Mouse (Mus musculus): ENCODE results near the gene Picalm. TPM values are rescaled to one million over a fixed set of nuclear protein-coding genes. Genes with fewer than 3 reads are reported as not detected.

Gene Picalm
- polyA plus RNA-seq, 1 experiment from 2014 or later = 56.3 TPM

GRCm38 (mm10) chr7:90128631-90129200 is 1.3 kb upstream of the Picalm start:
- peak overlapping the region; percentile 98 for H3K9ac ChIP-seq (replicated peaks; ENCODE audit: low read length)
- DNase-seq = peak; percentile 8
- WGBS = 79% methylated on average over 8 of the region's 8 CpGs
- peak overlapping the region; percentile 72 for H3K4me2 ChIP-seq (ENCODE audit: low read length)
- no peak for ATAC-seq (ENCODE audit: low FRiP score, low TSS enrichment)
- peak overlapping the region; percentile 95 for H3K27ac ChIP-seq (replicated peaks; ENCODE audit: low read depth, low read length)
- H3K4me3 ChIP-seq (replicated peaks; ENCODE audit: low read depth, low read length) = peak overlapping the region; percentile 96
- no peaks in the 10 kb centered on the region for H3K9me3 ChIP-seq (ENCODE audit: control insufficient read depth, low read length)
- peaks cover 12% of the 10 kb centered on the region; the same call in 1 of the 2 replicates for H3K4me1 ChIP-seq (ENCODE audit: control insufficient read depth, insufficient read depth, low read length)
- no peaks in the 10 kb centered on the region for H3K27me3 ChIP-seq (ENCODE audit: control insufficient read depth, insufficient read depth, low read length)
- H3K36me3 ChIP-seq (ENCODE audit: control insufficient read depth, insufficient read depth, low read length) = no peaks in the 10 kb centered on the region

DNA sequence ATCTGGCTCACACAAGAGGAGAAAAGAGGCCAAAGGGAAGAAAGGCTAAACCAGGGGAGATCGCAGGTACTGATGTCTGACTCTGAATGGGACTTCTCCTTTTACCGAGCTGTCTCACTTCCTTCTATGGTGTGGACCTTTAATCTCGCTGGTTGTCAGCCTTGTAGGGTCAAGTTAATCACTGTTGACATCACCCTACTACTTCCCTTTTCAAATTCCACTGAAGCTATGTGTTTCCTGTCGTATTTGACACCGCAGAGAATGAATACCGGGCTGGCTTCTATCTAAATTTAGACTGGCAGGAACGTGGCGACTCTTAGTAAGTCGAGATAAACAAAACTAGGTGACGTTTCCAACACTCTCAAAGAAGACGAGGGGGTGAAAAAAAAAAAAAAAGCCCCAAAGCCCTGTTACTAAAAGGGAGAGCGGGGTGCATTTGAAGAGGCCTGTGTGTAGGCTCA is 712 bp upstream of the Picalm start:
- DNase-seq (no peak), ATAC-seq (ENCODE audit: low FRiP score, low TSS enrichment) (no peak)
- Histone ChIP-seq H3K36me3 (ENCODE audit: control insufficient read depth, insufficient read depth, low read length) (no peaks in the 10 kb centered on the region), H3K27ac (replicated peaks; ENCODE audit: low read depth, low read length) (peak overlapping the region; percentile 95), H3K4me3 (replicated peaks; ENCODE audit: low read depth, low read length) (peak overlapping the region; percentile 96), H3K9me3 (ENCODE audit: control insufficient read depth, low read length) (no peaks in the 10 kb centered on the region), H3K27me3 (ENCODE audit: control insufficient read depth, insufficient read depth, low read length) (no peaks in the 10 kb centered on the region), H3K4me2 (ENCODE audit: low read length) (peak overlapping the region; percentile 72), H3K4me1 (ENCODE audit: control insufficient read depth, insufficient read depth, low read length) (peaks cover 16% of the 10 kb centered on the region; the same call in 1 of the 2 replicates), H3K9ac (replicated peaks; ENCODE audit: low read length) (peak overlapping the region; percentile 98)
- under 1% methylated on average over 12 of the region's 12 CpGs for WGBS

- H3K9me3 ChIP-seq (ENCODE audit: control insufficient read depth, low read length) = no peaks in the 10 kb centered on the region
- peak; percentile 64 for DNase-seq
- under 1% methylated on average over 37 of the region's 39 CpGs for WGBS
- peaks cover 21% of the 10 kb centered on the region; the same call in 1 of the 2 replicates for H3K4me1 ChIP-seq (ENCODE audit: control insufficient read depth, insufficient read depth, low read length)
- H3K9ac ChIP-seq (replicated peaks; ENCODE audit: low read length) = peak overlapping the region; percentile 98
- H3K27me3 ChIP-seq (ENCODE audit: control insufficient read depth, insufficient read depth, low read length) = no peaks in the 10 kb centered on the region
- H3K36me3 ChIP-seq (ENCODE audit: control insufficient read depth, insufficient read depth, low read length) = no peaks in the 10 kb centered on the region
- H3K4me2 ChIP-seq (ENCODE audit: low read length) = peak overlapping the region; percentile 88
- H3K4me3 ChIP-seq (replicated peaks; ENCODE audit: low read depth, low read length) = peak overlapping the region; percentile 96
- peak overlapping the region; percentile 95 for H3K27ac ChIP-seq (replicated peaks; ENCODE audit: low read depth, low read length)
- peak; percentile 72 for ATAC-seq (ENCODE audit: low FRiP score, low TSS enrichment)
These were observed 725 bp downstream of the Picalm start for GRCm38 (mm10) chr7:90130501-90131375.

GRCm38 (mm10) chr7:90131376-90131651 is 1.3 kb downstream of the Picalm start:
- H3K9ac ChIP-seq (replicated peaks; ENCODE audit: low read length) = peak overlapping the region; percentile 98
- no peaks in the 10 kb centered on the region for H3K27me3 ChIP-seq (ENCODE audit: control insufficient read depth, insufficient read depth, low read length)
- H3K4me2 ChIP-seq (ENCODE audit: low read length) = peak overlapping the region; percentile 88
- peak overlapping the region; percentile 95; the same call in 1 of the 2 replicates for H3K27ac ChIP-seq (replicated peaks; ENCODE audit: low read depth, low read length)
- H3K4me3 ChIP-seq (replicated peaks; ENCODE audit: low read depth, low read length) = peak overlapping the region; percentile 96
- 0% methylated on average over 2 of the region's 2 CpGs for WGBS
- no peaks in the 10 kb centered on the region for H3K36me3 ChIP-seq (ENCODE audit: control insufficient read depth, insufficient read depth, low read length)
- H3K4me1 ChIP-seq (ENCODE audit: control insufficient read depth, insufficient read depth, low read length) = peaks cover 21% of the 10 kb centered on the region; the same call in 1 of the 2 replicates
- ATAC-seq (ENCODE audit: low FRiP score, low TSS enrichment) = no peak
- DNase-seq = no peak
- H3K9me3 ChIP-seq (ENCODE audit: control insufficient read depth, low read length) = no peaks in the 10 kb centered on the region

DNA sequence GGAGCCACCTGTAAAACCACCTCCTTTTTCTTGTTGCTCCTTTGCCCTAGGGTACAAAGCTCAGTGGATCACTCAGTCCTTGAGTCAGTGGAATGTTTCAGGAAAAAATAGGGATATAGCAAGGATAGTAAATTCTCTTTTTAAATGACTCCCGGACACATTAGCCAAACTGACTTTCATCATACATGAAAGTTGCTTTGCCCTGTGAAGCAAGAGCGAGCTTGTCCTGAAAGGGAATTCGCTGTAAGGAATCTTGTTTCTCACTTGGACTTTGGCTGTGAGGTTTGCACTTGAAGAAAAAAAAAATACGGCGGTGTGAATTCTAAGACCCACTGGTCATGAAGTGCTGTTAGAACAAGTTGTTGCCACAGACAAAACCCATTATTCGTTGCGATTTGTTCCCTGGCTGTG is 1.8 kb downstream of the Picalm start:
- Histone ChIP-seq H3K9ac (replicated peaks; ENCODE audit: low read length) (peak overlapping the region; percentile 98), H3K27me3 (ENCODE audit: control insufficient read depth, insufficient read depth, low read length) (no peaks in the 10 kb centered on the region), H3K9me3 (ENCODE audit: control insufficient read depth, low read length) (no peaks in the 10 kb centered on the region), H3K4me1 (ENCODE audit: control insufficient read depth, insufficient read depth, low read length) (peaks cover 21% of the 10 kb centered on the region; the same call in 1 of the 2 replicates), H3K36me3 (ENCODE audit: control insufficient read depth, insufficient read depth, low read length) (no peaks in the 10 kb centered on the region), H3K27ac (replicated peaks; ENCODE audit: low read depth, low read length) (no peak overlapping the region), H3K4me2 (ENCODE audit: low read length) (peak overlapping the region; percentile 88), H3K4me3 (replicated peaks; ENCODE audit: low read depth, low read length) (peak overlapping the region; percentile 96)
- WGBS = 15% methylated on average over 7 of the region's 7 CpGs
- DNase-seq = peak; percentile 31
- no peak for ATAC-seq (ENCODE audit: low FRiP score, low TSS enrichment)

- Histone ChIP-seq H3K4me2 (ENCODE audit: low read length) (peak overlapping the region; percentile 88), H3K36me3 (ENCODE audit: control insufficient read depth, insufficient read depth, low read length) (no peaks in the 10 kb centered on the region), H3K9me3 (ENCODE audit: control insufficient read depth, low read length) (no peaks in the 10 kb centered on the region), H3K4me3 (replicated peaks; ENCODE audit: low read depth, low read length) (peak overlapping the region; percentile 96), H3K27ac (replicated peaks; ENCODE audit: low read depth, low read length) (no peak overlapping the region), H3K27me3 (ENCODE audit: control insufficient read depth, insufficient read depth, low read length) (no peaks in the 10 kb centered on the region), H3K4me1 (ENCODE audit: control insufficient read depth, insufficient read depth, low read length) (peaks cover 21% of the 10 kb centered on the region; the same call in 1 of the 2 replicates), H3K9ac (replicated peaks; ENCODE audit: low read length) (peak overlapping the region; percentile 98)
- DNase-seq = no peak
- 62% methylated on average over 3 of the region's 3 CpGs for WGBS
- ATAC-seq (ENCODE audit: low FRiP score, low TSS enrichment) = no peak
These were observed 2.3 kb downstream of the Picalm start for GRCm38 (mm10) chr7:90132322-90132721.

DNA sequence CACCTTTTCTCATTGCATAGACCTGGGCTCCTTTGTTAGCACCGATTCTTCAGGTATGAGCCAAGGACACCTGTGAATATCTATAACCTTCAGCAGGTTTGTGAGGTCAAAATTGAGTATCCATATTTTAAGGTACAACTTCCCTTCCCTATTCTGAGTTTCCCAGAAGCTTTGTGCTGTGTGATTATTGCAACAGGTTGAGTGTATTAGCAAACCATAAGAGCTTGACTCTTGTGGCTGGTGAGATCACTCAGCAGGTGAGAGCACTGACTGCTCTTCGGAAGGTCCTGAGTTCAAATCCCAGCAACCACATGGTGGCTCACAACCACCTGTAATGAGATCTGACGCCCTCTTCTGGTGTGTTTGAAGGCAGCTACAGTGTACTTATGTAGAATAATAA is 6.7 kb downstream of the Picalm start:
- ATAC-seq (ENCODE audit: low FRiP score, low TSS enrichment) = no peak
- Histone ChIP-seq H3K36me3 (ENCODE audit: control insufficient read depth, insufficient read depth, low read length) (no peaks in the 10 kb centered on the region), H3K4me3 (replicated peaks; ENCODE audit: low read depth, low read length) (no peak overlapping the region), H3K27me3 (ENCODE audit: control insufficient read depth, insufficient read depth, low read length) (no peaks in the 10 kb centered on the region), H3K9ac (replicated peaks; ENCODE audit: low read length) (no peak overlapping the region), H3K27ac (replicated peaks; ENCODE audit: low read depth, low read length) (no peak overlapping the region), H3K9me3 (ENCODE audit: control insufficient read depth, low read length) (no peaks in the 10 kb centered on the region), H3K4me1 (ENCODE audit: control insufficient read depth, insufficient read depth, low read length) (peaks cover 21% of the 10 kb centered on the region; the same call in 1 of the 2 replicates), H3K4me2 (ENCODE audit: low read length) (no peak overlapping the region)
- WGBS = 89% methylated on average over 3 of the region's 3 CpGs
- no peak for DNase-seq

DNA sequence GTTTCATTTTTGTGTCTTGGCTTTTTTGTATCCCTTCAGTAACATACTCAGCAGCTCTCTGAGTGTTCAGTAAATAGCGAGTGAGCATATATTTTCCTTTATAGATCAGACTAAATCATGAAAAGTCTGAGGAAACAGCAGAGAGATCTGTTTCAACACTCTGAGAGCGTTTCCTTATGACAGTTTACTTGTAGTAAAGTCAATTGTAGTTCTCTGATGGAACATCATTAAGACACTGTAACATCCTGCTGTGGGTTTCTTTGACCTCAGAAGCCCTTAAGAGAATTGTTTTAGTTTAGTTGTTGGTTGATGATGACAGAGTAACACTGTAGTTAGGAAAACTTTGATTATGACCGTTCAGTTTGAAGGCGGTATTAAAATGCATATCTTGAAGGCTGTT is 8.3 kb downstream of the Picalm start:
- no peaks in the 10 kb centered on the region for H3K36me3 ChIP-seq (ENCODE audit: control insufficient read depth, insufficient read depth, low read length)
- no peak overlapping the region for H3K4me3 ChIP-seq (replicated peaks; ENCODE audit: low read depth, low read length)
- no peaks in the 10 kb centered on the region for H3K27me3 ChIP-seq (ENCODE audit: control insufficient read depth, insufficient read depth, low read length)
- H3K27ac ChIP-seq (replicated peaks; ENCODE audit: low read depth, low read length) = no peak overlapping the region
- 0 out of 2 replicates have a peak, but pooled peaks cover 17% of the 10 kb centered on the region for H3K4me1 ChIP-seq (ENCODE audit: control insufficient read depth, insufficient read depth, low read length)
- H3K9ac ChIP-seq (replicated peaks; ENCODE audit: low read length) = no peak overlapping the region
- ATAC-seq (ENCODE audit: low FRiP score, low TSS enrichment) (no peak), DNase-seq (no peak)
- 93% methylated on average over 4 of the region's 4 CpGs for WGBS
- H3K9me3 ChIP-seq (ENCODE audit: control insufficient read depth, low read length) = no peaks in the 10 kb centered on the region
- no peak overlapping the region for H3K4me2 ChIP-seq (ENCODE audit: low read length)
